Mouse (Mus musculus) C2C12 (cell line): ENCODE measurements around the gene Mrm2.

Experiments used
- CEBPB ChIP-seq: IDR thresholded peaks from one replicate; pipeline ENCODE4 v1.6.1; 2011; ENCODE audit warnings: low read depth, mild to moderate bottlenecking, control low read depth, moderate library complexity
- CTCF ChIP-seq: IDR thresholded peaks from one replicate; pipeline ENCODE4 v1.5.1; 2011; ENCODE audit not compliant: control insufficient read depth, insufficient read depth, insufficient read length
- USF1 ChIP-seq: IDR thresholded peaks from one replicate; pipeline ENCODE4 v1.6.1; 2011; ENCODE audit warnings: low read depth, mild to moderate bottlenecking, control low read depth, moderate library complexity

GRCm38 (mm10) chr5:140373711-140374110, 42.0 kb upstream of the Mrm2 start:
- TF ChIP-seq USF1, result no peak
- no peak for TF ChIP-seq CTCF
- no peak for TF ChIP-seq CEBPB
